Mouse (Mus musculus) heart, adult 11 months (tissue): ENCODE data around the gene Sppl2b.

Experiments
- DNase-seq: peaks from one replicate; pipeline ENCODE4 v3.0.0; 2022

Sppl2b gene

DNA sequence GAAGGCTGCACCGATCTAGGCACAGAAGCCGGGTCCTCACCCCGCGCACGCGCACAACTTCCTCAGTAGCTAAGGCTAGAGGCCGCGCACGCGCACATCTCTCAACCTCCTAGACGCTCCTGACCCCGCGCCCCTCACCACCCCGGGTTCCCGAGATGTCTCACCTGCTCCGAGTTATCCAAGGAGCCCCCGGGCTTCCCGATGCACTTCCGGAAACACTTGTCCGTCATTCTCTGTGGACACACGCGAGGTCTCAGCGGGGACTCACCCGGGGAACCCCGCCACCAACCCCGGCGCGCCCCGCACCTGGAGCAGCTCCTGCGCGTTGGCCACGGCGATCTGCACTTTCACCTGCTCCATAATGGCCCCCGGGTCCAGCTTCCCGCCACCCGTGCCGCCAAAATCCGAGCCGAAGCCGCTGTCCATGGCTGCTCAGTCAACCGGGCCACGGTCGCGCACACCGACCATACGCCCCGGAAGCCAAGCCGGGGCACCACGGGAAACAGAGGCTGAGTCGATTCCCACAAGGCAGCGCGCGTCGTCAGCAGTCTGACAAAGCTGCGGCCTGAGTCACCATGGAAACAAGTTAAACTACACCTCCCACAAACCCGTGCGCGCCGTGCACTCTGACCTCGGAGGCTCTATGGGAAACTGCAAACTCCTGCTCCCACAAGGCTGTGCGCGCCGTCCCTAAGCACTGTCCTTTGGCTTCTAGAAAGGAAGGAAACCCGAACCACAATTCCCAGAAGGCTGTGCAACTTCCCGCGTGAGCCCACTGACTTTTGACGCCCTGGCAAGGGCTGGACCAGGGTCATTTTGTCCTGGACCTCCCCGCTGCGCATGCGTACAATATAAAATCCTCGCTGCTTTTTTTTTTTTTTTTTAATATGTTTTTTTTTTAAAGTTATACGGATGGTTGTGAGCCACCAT is 45.5 kb downstream of the Sppl2b start, which contains the start of gene Timm13:
Timm13 (minus strand) TSS at position 652 of the 930 bp plus-strand sequence.
- DNase-seq = peak; percentile 100

DNA sequence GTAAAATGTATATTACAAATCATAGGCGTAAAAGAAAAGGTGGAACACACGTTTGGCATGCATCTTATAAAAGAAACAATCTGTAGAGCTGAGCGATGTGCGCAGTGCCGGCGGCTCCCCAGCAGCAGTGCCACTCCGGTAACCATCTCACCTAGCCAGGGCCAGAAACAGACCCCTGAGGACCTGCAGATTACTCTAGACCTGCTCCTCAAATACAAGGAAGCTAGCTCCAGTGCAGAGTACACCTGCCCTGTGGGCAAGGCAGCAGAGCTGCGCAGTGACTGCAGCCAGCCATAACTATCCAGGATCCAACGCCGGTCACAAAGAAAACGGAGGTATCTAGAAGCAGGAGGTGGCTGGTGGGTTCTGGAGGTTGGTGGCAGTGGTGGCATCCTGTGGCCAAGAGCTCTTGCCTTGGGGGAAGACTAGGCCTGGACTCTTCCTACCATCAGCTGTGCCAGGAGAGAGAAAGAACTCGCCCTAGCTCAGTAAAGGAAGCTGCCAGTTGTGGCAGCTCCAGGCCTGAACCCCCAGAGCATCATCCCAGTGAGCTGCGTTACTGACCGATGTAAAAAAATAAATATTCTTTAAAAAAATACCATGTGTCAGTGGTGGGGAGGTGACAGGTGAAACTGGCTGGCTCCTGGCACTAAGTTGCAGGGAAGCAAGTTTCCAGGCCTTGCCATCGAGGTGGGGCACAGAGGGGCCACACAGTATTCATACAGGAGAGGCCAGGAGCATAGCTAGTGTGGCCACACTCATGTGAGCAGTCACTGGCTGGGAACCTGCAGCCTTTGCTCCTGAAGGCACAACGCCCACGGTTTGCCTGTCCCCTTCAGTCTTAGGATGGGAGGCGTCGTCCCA is 46.6 kb downstream of the Sppl2b start:
- DNase-seq = peak; percentile 95

DNA sequence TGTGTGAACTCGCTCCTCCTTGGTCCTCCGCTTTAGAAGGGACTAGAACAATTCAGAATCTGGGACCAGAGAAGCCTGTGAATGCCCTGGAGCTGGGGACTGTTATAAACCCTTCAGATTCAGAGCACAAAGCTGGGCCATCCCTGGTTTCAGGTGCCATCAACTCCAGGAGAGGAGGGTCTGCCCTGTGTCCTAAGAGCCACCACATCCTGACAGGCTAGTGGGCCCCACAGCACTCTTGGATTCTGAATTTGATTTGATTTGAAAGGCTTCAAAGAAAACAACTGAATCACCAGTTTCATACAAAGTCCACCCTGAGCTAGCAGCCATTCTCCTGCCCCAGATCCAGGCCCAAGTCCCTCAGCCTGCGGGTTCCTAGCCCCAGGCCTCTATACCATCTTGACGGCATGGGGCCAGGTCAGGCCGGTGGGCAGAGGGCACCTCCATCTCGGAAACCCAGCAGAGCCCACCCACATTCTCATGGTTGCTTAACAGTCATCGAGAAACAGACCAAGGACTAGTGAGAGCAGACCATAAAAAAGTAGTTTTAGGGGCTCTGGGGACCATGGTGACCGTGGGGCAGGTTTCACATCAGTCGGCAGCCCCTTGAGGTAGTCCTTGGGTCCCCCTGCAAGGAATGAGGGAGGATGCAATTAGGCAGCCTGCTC is 47.3 kb downstream of the Sppl2b start:
- DNase-seq = peak; percentile 91

DNA sequence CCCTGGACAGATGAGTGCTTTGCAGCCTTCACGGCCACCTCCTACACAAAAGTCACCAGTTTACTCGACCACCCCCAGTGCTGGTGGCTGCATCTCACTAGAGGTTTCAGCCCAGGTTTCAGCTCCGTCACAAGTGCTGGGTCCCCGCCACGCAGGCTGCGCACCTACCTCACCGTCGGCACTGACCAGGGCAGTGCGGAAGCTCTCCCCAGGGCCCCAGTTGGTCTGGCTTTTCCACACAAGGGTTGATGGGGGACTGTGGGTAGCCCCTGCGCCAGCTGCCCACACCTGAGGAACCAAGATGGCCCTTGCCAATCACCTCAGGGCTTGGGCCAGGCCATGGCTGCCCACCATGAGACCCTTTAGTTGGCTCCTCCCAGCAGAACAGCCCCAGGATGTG is 48.2 kb downstream of the Sppl2b start:
- DNase-seq = peak; percentile 94

DNA sequence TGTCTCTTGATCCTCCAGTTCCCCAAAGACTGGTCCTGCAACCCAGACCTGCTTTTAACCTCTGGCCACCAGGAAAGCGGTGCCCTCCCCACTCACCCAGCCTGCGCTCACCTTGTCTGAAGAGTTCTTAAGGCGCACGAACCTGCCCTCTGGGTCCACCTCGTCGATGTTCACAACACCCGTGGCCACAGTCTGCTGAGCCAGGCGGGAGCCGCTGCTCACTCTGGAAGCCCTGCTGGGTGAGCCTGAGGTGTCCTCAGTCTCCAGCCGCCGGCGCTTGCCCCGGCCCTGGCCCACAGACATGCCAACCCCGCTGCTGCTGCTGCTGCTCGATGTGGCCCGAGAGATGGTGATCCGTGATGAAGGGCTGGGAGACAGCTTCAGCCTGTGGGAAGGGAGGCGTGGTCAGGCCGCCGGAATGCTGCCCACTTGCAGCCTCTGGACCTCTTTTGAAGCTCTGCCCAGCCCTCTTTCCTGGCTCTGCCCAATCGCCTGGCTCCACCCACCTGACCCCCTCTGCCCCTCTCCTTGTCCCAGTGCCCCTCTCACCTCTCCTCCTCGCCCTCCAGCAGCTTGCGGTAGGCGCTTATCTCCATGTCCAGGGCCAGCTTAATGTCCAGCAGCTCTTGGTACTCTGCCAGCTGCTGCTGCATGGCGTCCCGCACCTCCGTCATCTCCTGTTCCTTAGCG is 49.1 kb downstream of the Sppl2b start:
- peak; percentile 91 for DNase-seq

DNA sequence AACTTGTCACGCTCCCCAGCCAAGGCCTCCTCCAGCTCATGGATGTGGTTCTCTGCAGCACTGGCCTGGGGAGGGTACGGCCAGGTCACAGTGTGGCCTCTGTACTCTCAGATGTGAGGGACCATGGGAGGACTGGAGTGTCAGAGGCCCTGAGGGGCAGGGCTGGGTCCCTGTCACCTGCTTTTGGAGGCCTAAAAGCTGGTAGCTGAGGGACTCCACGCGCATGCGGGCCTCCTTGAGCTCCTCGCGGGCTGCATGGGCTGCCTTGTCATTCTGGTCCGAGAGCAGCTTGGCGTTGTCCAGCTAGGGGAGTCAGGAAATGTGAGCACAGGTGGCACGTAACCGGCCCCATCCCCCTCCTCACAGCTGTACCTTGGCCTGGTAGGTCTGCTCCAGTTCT is 49.6 kb downstream of the Sppl2b start:
- peak; percentile 86 for DNase-seq

DNA sequence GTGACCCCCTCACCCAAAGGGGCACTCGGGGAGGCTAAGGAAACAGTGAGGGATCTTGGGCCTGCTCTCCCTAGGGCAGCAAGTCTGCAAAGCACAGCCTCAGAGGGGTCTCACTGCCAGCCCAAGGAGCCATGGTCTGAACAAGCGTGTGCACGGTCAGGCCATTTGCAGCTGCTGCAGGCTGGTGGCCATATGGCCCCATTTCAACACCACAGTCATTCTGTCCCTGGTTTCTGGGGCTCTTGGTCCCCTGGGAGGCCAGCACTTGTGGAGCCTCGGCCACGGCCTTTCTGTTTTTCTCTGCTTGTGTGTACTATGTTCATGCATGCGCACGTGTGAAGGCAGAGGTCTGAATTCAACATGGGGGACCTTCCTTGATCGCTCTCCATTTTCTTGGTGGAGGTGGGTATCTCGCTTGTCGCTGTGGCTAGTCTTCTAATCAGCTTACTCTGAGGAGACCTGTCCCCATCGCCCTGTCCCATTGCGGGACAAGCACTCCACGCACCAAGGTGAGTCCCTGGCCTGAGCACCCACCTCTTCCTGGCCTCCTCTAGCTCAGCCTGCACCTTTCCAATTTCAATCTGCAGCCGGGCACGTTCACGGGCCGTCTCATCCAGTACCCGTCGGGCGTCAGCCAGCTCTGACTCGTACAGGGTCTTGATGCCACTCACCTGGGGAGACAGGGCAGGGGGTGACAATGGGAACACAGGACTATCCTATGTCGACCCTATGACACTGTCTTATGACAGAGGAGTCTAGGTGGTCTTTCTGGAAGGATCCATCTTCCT is 54.5 kb downstream of the Sppl2b start:
- peak; percentile 92 for DNase-seq

DNA sequence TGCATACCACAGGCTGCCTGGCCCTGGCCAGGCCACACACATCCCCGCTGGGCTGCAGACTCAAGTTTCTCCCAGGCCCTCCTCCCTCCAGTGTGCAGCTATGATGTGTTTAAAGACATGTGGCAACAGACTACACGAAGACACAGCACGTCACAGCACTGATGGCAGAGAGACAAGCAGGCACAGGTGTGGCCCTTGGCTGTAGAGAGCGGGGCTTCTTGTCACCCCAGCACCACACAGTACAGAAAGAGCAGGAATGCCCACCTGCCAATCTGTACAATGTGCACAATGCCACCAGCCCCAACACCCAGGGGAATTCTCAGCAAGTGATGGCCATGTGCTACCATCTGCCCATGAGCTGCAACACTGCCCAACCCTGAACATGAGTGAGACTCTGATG is 56.3 kb downstream of the Sppl2b start:
- DNase-seq = no peak

DNA sequence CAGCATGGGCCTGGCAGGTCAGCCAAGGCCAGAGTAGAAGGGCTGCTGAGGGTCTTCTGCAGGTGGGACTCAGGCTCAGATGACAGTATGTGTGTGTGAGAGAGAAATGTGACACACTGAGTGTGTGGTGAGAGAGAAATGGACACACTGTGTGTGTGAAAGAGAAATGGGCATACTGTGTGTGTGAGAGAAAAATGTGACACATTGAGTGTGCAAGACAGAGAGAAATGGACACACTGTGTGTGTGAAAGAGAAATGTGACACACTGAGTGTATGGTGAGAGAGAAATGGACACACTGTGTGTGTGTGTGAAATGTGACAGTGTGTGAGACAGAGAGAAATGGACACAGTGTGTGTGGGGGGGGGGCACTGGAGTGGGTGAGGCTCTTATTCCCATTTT is 56.8 kb downstream of the Sppl2b start:
- no peak for DNase-seq

DNA sequence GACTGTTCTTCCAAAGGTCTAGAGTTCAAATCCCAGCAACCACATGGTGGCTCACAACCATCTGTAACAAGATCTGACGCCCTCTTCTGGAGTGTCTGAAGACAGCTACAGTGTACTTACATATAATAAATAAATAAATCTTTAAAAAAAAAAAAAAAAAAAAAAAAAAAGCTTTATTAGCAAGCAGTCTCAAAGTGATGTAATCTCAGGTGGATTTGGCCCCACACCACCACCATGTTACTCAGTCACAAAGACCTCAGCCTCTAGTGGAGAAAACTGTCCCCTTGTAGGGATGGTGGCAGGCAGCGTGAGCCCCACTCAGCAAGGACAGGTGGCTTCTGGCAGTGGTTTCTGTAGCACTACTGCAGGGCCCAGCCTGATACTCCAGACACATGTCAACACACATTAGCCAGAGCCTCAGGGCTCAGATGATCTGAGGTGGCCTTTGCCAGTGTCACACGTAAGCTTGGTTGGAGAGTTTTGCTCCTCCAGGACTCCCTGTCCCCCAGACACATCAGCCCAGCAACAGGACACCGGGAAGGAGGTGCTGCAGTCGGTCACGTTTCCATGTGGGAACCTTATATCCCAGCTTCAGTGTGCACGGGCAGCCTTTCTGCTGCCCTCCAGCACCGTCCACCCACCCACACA is 58.4 kb downstream of the Sppl2b start:
- DNase-seq = no peak

DNA sequence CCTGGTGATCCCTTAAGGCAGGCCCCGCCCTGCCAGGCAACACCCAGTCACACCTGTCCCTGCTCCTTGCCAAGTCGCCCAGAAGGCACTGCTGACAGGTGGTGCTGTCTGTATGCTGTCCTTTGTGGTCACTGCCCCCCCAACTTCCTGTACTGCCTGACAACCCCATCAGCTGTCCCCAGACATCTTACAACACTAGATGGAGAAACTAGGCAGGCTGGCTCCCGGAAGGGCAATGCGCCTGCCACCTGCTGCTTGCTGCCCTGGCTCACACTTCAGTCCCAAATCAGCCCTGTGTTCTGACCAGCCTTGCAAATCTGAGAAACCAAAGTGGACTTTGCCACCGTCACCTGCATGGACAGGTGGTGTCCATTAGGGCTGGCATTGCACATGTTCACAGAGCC is 59.2 kb downstream of the Sppl2b start:
- DNase-seq = no peak

DNA sequence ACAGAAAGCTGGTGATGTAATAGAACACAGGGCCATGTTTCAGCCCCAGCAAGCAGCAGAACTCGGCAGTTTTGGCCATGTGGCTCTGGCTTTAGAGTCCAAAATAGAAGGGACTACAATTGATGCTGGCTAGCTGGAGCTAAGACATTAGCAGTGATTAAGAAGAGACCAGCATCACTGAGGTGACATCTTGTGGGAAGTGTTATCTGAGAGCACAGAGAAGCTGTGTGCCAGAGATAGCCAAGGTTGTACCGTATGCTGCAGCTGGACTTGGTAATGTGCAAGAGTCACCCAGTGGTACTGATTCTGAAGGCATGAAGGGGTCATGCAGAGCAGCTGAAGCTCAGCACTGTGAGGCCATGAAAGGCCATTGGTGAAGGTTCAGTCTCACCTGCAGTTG is 60.2 kb downstream of the Sppl2b start:
- no peak for DNase-seq

DNA sequence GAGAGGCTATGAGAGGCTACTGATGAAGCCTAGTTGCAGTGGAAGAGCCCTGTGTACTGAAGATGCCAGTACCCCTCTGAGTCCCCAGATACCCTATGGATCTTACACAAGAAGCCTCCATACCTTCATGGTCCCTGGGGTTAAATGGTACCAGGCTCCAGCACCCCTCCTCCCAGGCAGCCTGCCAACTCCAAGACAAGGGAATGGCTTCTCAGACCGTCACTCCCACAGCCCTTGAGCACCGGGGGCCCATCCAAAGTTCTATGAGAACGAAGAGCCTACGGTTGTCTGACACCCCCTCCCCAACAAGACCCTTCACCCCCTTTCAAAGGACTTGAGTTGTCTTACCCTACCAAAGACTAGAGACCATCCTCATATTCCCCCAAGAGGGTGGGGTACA is 60.7 kb downstream of the Sppl2b start:
- no peak for DNase-seq

DNA sequence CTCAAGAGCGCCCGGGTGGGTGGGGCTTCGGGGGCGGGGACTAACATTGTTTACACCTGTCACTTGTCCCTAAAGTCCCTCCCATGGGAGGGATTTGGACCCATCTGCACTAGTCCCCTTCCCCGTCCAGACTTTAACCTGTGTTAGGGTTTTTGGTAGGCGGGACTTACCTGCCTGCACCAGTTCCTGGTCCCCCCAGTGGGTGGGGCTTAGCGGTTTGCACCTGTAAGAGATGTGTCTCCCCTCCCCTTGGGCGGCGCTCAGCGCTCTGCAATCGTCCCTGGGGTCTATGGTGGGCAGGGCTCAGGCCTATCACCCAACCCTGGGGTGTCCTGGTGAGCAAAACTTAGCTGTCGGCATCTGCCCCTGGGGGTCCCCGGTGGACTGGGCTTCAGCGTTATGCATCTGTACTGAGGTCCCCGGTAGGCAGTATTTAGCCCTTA is 62.3 kb downstream of the Sppl2b start:
- peak; percentile 94 for DNase-seq

DNA sequence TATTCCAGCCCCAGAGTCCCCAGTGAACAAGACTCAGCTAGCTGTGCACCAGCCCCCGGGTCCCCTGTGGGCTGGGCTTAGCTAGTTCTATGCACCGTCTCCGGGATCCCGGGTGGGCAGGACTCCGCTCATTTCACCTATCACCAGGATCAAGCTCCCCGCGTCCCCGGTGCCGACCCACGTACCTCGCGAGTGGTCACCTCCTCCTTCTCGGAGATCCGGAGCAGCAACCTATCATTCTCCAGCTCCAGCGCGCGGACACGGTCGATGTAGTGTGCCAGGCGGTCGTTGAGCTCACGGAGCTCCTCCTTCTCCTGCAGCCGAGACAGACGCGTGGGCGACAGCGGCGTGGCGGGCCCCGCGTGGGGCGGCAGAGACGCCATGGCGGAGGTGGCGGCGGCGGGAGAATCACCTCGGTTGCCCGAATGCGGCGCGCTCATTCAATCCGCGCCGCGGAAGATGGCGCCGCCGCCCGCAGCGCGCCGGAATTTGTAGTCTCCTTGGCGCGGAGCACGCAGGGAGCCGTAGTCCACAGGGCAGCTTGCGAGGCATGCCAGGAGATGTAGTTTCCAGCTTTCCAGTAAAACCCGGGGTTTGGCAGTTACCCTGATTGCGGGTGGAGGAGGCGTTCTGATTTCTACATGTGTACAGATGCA is 62.8 kb downstream of the Sppl2b start, which contains the start of gene Lmnb2:
Lmnb2 (minus strand) TSS at position 467 of the 656 bp plus-strand sequence.
- DNase-seq = peak; percentile 97
